Mouse (Mus musculus) kidney, embryonic 16.5 days (tissue): ENCODE measurements around the gene Lhx4. TPM values are rescaled to one million over a fixed set of nuclear protein-coding genes. Genes with fewer than 3 reads are reported as not detected.

Experiments used
- ATAC-seq: fragments of 200-750 bp; cut with Nextera tagmentation; 2 replicates; pipeline ENCODE4 v1.8.0; 2017; ENCODE audit warnings: moderate TSS enrichment; ENCODE audit not compliant: low FRiP score, low TSS enrichment
- H3K27ac ChIP-seq: fragments of 300-500 bp; sonication (generic); 2 replicates; pipeline ENCODE4 v1.5.1; 2014; ENCODE audit warnings: low read length
- H3K27me3 ChIP-seq: fragments of 300-500 bp; sonication (generic); 2 replicates; pipeline ENCODE4 v1.6.1; 2014; ENCODE audit warnings: low read length, control low read depth, mixed read lengths; ENCODE audit not compliant: insufficient read depth
- H3K36me3 ChIP-seq: fragments of 300-500 bp; sonication (generic); 2 replicates; pipeline ENCODE4 v1.6.1; 2014; ENCODE audit warnings: low read length, control low read depth, mixed read lengths; ENCODE audit not compliant: insufficient read depth
- H3K4me1 ChIP-seq: fragments of 300-500 bp; sonication (generic); 2 replicates; pipeline ENCODE4 v1.6.1; 2014; ENCODE audit warnings: low read length, control low read depth, mixed read lengths; ENCODE audit not compliant: insufficient read depth
- H3K4me2 ChIP-seq: fragments of 300-500 bp; sonication (generic); replicated peaks from 2 replicates; pipeline ENCODE4 v1.6.1; 2014; ENCODE audit warnings: low read depth, low read length
- H3K4me3 ChIP-seq: fragments of 300-500 bp; sonication (generic); 2 replicates; pipeline ENCODE4 v1.5.1; 2014; ENCODE audit warnings: mild to moderate bottlenecking, low read length
- H3K9ac ChIP-seq: fragments of 300-500 bp; sonication (generic); replicated peaks from 2 replicates; pipeline ENCODE4 v1.6.1; 2014; ENCODE audit warnings: low read length
- H3K9me3 ChIP-seq: fragments of 300-500 bp; sonication (generic); 2 replicates; pipeline ENCODE4 v1.6.1; 2016; ENCODE audit warnings: low read length, control low read depth
- WGBS: fragments of 180-500 bp; shearing (Covaris S2); extraction: QIAGEN DNeasy Blood & Tissue Kit; methylation state at CpG from one replicate; pipeline ENCODE4 v1.1.7; 2014; 5-methylcytosine and 5-hydroxymethylcytosine counted together
- polyA plus RNA-seq: library from polyadenylated mRNA; unstranded; fragments of >200 nt; fragmentation: Nextera tagmentation; extraction: Ambion mirVana; gene quantifications from 2 replicates; pipeline ENCODE4 v1.2.1, GENCODE M21; 2015

Gene Lhx4
- polyA plus RNA-seq, 1 experiment from 2014 or later = not detected

DNA sequence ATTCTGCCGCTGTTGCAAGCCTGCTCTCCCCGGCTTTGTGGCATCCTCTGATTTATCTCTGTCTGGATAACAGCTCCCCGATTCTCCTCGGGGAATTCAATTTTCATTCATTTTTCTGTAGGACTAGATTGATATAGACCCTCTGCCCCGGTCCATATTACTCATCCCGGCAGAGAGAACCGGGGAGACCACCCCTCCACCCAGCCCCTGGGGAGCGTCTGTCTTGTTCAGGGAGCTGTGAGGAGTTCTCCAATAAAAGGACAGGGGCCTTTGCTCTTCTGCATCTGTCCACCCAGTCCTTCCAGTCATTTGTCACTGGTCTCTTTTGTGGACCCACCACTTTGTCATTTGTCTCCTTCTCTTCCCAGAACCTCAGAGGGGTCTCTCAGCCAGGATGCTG, 4.5 kb downstream of the Lhx4 start:
- WGBS = 12% methylated on average over 8 of the region's 8 CpGs
- Histone ChIP-seq H3K27me3 (peaks cover 87% of the 10 kb centered on the region), H3K36me3 (no peaks in the 10 kb centered on the region), H3K4me1 (peaks cover 19% of the 10 kb centered on the region), H3K4me3 (no peak overlapping the region), H3K4me2 (no peak overlapping the region), H3K27ac (no peak overlapping the region), H3K9ac (no peak overlapping the region), H3K9me3 (no peaks in the 10 kb centered on the region)
- no peak for ATAC-seq

DNA sequence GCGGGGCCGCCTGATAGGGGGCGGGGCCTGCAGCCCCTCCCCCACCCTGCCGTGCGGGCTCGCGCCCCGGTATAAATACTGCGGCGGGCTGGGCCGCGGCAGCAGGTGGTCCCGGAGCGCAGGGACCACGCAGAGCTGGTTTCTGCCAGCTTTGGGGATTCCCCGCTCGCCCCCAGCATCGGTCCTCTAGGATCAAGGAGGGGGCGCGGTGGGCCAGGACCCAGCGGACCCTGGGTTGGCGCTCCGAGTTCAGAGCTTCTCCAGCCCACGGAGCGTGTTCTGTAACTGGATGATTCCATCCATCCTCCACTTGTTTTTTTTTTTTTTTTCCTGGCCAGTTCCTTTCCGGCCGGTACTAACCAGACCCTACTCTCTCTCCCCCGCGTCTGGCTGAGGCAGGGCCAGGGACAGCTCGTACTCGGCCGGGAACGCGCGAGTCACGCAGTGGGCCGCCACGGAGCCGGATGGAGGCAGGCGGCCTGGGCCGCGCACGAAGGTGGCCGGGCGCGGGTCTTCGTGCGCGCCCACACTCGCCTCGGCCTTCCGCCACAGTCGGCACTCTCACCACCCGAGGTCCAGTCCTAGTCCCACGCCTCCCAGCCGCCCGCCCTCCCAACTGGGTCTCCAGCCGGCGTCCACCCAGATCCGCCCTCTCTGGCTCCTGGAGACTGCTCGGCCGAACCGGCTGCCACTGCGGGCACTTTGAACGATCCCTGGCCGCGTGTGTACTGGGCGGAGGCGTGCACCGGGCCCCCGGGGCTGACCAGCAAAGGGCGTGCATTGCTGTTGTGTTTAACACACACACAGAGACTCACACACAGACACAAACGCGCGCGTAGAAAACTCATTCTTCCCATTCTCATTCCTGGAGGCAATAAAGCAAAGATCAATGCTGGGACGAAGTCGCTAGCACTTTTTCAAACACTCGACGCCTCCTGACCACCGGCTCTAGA, 8.8 kb downstream of the Lhx4 start:
- under 1% methylated on average over 78 of the region's 81 CpGs for WGBS
- ATAC-seq = peak; percentile 62
- peak overlapping the region; percentile 38 for H3K9ac ChIP-seq
- H3K27me3 ChIP-seq = peaks cover 91% of the 10 kb centered on the region
- no peaks in the 10 kb centered on the region for H3K9me3 ChIP-seq
- peak overlapping the region; percentile 97 for H3K4me2 ChIP-seq
- peak overlapping the region; percentile 63 for H3K4me3 ChIP-seq
- H3K27ac ChIP-seq = no peak overlapping the region
- H3K36me3 ChIP-seq = no peaks in the 10 kb centered on the region
- H3K4me1 ChIP-seq = peaks cover 29% of the 10 kb centered on the region

GRCm38 (mm10) chr1:155741988-155742387, 9.5 kb downstream of the Lhx4 start:
- peak; percentile 57 for ATAC-seq
- no peaks in the 10 kb centered on the region for H3K9me3 ChIP-seq

GRCm38 (mm10) chr1:155741378-155741945, 10.0 kb downstream of the Lhx4 start:
- H3K9me3 ChIP-seq = no peaks in the 10 kb centered on the region
- WGBS = under 1% methylated on average over 34 of the region's 34 CpGs
- H3K4me2 ChIP-seq = peak overlapping the region; percentile 97
- H3K4me1 ChIP-seq = peaks cover 29% of the 10 kb centered on the region
- no peaks in the 10 kb centered on the region for H3K36me3 ChIP-seq
- H3K27me3 ChIP-seq = peaks cover 91% of the 10 kb centered on the region
- peak; percentile 7; the same call in 1 of the 2 replicates for ATAC-seq
- peak overlapping the region; percentile 63 for H3K4me3 ChIP-seq
- no peak overlapping the region for H3K27ac ChIP-seq
- H3K9ac ChIP-seq = 0 out of 2 replicates have a peak overlapping the region, but pooled peaks have one; percentile 38

More at GRCm38 (mm10) chr1:155741988-155742387, 9.5 kb downstream of the Lhx4 start:
- Histone ChIP-seq H3K4me2 (peak overlapping the region; percentile 97), H3K4me1 (peaks cover 29% of the 10 kb centered on the region), H3K27me3 (peaks cover 91% of the 10 kb centered on the region), H3K27ac (no peak overlapping the region), H3K36me3 (no peaks in the 10 kb centered on the region), H3K4me3 (peak overlapping the region; percentile 63), H3K9ac (peak overlapping the region; percentile 38)
- under 1% methylated on average over 26 of the region's 26 CpGs for WGBS

- under 1% methylated on average over 44 of the region's 44 CpGs for WGBS
Observed at GRCm38 (mm10) chr1:155740622-155741377, 10.7 kb downstream of the Lhx4 start.

GRCm38 (mm10) chr1:155737809-155738383, 13.6 kb downstream of the Lhx4 start:
- no peak overlapping the region for H3K27ac ChIP-seq
- H3K9ac ChIP-seq = no peak overlapping the region
- H3K4me1 ChIP-seq = peaks cover 26% of the 10 kb centered on the region
- under 1% methylated on average over 25 of the region's 25 CpGs for WGBS
- H3K4me2 ChIP-seq = no peak overlapping the region
- H3K9me3 ChIP-seq = no peaks in the 10 kb centered on the region
- no peak for ATAC-seq
- H3K36me3 ChIP-seq = no peaks in the 10 kb centered on the region
- H3K27me3 ChIP-seq = peaks cover 95% of the 10 kb centered on the region
- H3K4me3 ChIP-seq = peak overlapping the region; percentile 5; the same call in 1 of the 2 replicates

More at GRCm38 (mm10) chr1:155740622-155741377, 10.7 kb downstream of the Lhx4 start:
- Histone ChIP-seq H3K9ac (no peak overlapping the region), H3K27me3 (peaks cover 91% of the 10 kb centered on the region), H3K4me1 (peaks cover 29% of the 10 kb centered on the region), H3K9me3 (no peaks in the 10 kb centered on the region), H3K4me3 (peak overlapping the region; percentile 63), H3K27ac (no peak overlapping the region), H3K36me3 (no peaks in the 10 kb centered on the region), H3K4me2 (peak overlapping the region; percentile 97)
- ATAC-seq = peak; percentile 7; the same call in 1 of the 2 replicates

DNA sequence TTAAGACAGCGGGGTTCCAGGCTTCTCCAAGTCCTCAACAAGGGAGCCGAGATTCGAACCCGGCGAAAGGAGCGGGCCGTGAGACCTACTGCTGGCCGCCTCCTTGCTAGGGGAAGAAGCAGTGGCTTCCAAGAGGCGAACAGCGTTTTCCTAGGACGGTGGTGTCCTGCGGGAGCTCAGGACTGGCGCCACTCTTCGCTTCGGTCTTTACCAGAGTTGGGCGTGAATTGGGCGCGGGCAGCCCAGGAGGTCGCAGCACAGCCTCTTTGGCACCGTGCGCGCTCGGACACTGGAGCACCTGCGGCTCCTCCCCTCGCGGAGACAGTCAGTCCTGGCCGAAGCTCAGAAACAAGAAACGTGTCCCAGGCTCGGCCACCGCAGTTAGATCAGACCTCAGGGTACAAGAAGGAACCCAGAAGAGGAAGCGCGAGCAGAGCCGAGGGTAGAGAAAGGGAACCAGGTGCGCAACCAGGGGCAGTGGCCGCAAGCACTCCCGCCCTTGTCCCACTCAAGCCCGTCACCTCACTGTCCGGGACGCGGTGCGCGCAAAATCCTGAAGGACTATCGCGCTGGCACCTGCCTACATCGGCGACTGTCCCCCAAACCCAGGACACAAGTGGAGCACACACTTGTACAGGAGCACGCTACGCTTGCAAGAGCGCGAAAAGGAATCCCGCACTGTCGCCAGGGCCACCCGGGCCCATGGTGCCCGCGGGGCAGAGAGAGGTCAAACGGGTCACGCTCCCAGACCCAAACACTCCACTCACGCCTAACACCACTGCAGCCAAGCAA, 14.3 kb downstream of the Lhx4 start:
- peaks cover 95% of the 10 kb centered on the region for H3K27me3 ChIP-seq
- ATAC-seq = no peak
- WGBS = 1% methylated on average over 58 of the region's 58 CpGs
- H3K4me3 ChIP-seq = peak overlapping the region; percentile 5
- no peaks in the 10 kb centered on the region for H3K36me3 ChIP-seq
- H3K4me2 ChIP-seq = no peak overlapping the region
- no peak overlapping the region for H3K27ac ChIP-seq
- H3K9me3 ChIP-seq = no peaks in the 10 kb centered on the region
- peaks cover 19% of the 10 kb centered on the region for H3K4me1 ChIP-seq
- H3K9ac ChIP-seq = no peak overlapping the region

DNA sequence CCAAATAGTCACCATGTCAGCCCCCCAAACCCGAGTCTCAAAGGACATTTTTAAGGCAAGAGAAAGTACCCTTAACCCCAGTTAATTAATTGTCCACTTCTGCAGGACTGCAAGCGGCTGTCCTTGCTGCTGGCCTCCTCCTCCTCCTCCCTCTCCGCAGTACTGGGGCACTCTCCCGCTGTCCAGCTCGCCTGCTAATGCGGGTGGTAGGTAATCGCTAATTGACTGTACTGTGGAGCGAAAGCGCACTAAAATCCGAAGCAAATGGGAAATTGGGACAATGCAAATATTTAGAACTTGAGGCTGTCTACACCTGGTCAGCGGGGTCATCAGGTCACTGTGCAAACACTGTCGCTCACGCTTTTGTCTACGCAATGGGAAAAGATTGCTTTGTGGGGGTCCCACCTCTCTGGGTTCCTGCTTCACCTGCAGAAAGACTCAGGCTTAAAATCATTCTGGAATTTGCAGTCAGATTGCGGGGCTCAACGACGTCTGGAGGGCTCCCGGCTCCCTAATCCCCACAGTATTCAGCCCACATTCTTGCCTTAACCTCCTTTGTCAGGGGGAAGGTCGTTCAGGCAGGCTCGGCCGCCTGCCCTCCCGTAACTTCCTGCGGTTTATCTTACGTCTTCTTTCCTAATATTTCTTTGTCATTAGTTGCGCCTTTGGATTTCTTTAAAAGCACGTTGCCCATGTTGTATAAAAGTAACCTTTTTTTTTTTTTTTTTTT, 15.2 kb downstream of the Lhx4 start:
- H3K4me1 ChIP-seq = peaks cover 10% of the 10 kb centered on the region
- no peak overlapping the region for H3K9ac ChIP-seq
- no peak for ATAC-seq
- no peak overlapping the region for H3K27ac ChIP-seq
- no peaks in the 10 kb centered on the region for H3K36me3 ChIP-seq
- H3K27me3 ChIP-seq = peaks cover 95% of the 10 kb centered on the region
- no peak overlapping the region for H3K4me3 ChIP-seq
- no peaks in the 10 kb centered on the region for H3K9me3 ChIP-seq
- WGBS = under 1% methylated on average over 26 of the region's 26 CpGs
- no peak overlapping the region for H3K4me2 ChIP-seq
